Mouse (Mus musculus): ENCODE data around the gene Glrb.

- no peak for TF ChIP-seq CTCF (IDR thresholded peaks at IDR 0.05; ENCODE audit: extremely low read depth, insufficient read depth, low read length)
- TF ChIP-seq POLR2A (IDR thresholded peaks at IDR 0.05; ENCODE audit: extremely low read depth, insufficient read depth, low read length): no peak
Observed at GRCm38 (mm10) chr3:80797935-80798334, 115.5 kb downstream of the Glrb start.
